Mouse (Mus musculus) small intestine, adult 2 months (tissue): Measurements from ENCODE around the gene Tnfaip3.

Experiments
- CTCF ChIP-seq: fragments of 200-500 bp; IDR thresholded peaks from 2 replicates; pipeline ENCODE4 v1.5.1; 2012; ENCODE audit warnings: low read depth, mild to moderate bottlenecking, control low read depth, inconsistent platforms, low read length, moderate library complexity, mixed read lengths; ENCODE audit not compliant: insufficient replicate concordance, insufficient read length; ENCODE audit errors: extremely low read depth
- POLR2A ChIP-seq: fragments of 200-500 bp; IDR thresholded peaks from 2 replicates; pipeline ENCODE4 v1.6.1; 2012; ENCODE audit warnings: low read depth, mild to moderate bottlenecking, control low read depth, inconsistent platforms, low read length, moderate library complexity

DNA sequence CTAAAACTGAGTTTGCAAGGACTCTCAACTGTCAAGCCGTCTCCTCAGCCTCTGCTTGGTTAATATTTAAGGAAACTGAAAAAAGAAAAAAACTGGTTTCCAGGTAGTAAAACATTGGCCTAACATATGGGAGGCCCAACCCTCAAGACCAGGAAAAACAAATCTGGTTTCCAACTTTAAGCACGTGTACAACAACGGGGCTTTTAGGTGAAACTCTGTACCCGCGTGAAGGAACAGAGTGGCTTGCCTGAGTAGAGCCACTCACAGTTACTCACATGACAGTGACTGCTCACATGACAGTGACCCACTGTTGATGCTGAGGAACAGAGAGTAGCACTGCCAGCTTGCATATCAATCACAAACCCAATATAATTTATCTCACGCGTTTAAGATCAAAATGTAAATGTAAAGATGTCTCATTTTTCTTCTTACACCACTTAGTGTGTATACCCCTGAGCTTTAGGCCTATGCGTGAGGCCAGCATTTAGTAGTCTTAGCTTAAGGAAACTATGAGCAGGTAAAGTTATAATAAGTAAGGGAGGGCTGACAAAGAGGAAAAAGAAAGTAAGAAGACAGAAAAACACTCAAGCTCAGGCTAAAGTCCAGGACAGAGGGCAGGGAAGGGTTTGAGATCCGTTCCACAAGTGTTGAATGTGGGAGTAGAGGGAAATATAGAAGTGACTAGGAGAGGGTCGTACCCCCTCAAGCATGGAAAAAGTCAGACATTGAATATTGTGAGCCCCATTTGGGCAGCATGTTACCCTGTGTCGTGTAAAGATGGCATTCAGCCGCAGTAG, 19.8 kb downstream of the Tnfaip3 start:
- TF ChIP-seq POLR2A, result no peak
- TF ChIP-seq CTCF, result no peak
